Mouse (Mus musculus): ENCODE data around the gene Cfap161.

- TF ChIP-seq GATA1 (IDR thresholded peaks at IDR 0.05; ENCODE audit: low read length) (no peak), TAL1 (IDR thresholded peaks at IDR 0.05; ENCODE audit: low read length) (no peak)
These were observed 18.3 kb upstream of the Cfap161 start for GRCm38 (mm10) chr7:83813016-83813415.

Measured in erythroblast, embryonic 14.5 days (primary cell).